Mouse (Mus musculus) cerebral cortex, adult 2 months (tissue): Measurements from ENCODE around the gene Il1r2.

Source experiments
- WGBS: fragments of 180-500 bp; shearing (Covaris S2); methylation state at CpG from one replicate; pipeline ENCODE4 v1.1.7; 2018; 5-methylcytosine and 5-hydroxymethylcytosine counted together

The Il1r2 gene

GRCm38 (mm10) chr1:40129321-40129720 lies 55.4 kb downstream of the Il1r2 start:
- 81% methylated on average over 2 of the region's 2 CpGs for WGBS

- WGBS: 41% methylated on average over 1 of the region's 1 CpGs
Observed at GRCm38 (mm10) chr1:40131631-40132030, 57.8 kb downstream of the Il1r2 start.

GRCm38 (mm10) chr1:40132721-40133120 lies 58.8 kb downstream of the Il1r2 start:
- WGBS: 89% methylated on average over 4 of the region's 4 CpGs

- 85% methylated on average over 3 of the region's 3 CpGs for whole genome bisulfite sequencing
Observed at GRCm38 (mm10) chr1:40133567-40133966, 59.7 kb downstream of the Il1r2 start.

GRCm38 (mm10) chr1:40139798-40140532 lies 66.1 kb downstream of the Il1r2 start:
- WGBS: 28% methylated on average over 14 of the region's 14 CpGs

- WGBS: 84% methylated on average over 6 of the region's 6 CpGs
Observed at GRCm38 (mm10) chr1:40156096-40156495, 82.2 kb downstream of the Il1r2 start.

- 80% methylated on average over 4 of the region's 4 CpGs for WGBS
Observed at GRCm38 (mm10) chr1:40163329-40163917, 89.5 kb downstream of the Il1r2 start.

GRCm38 (mm10) chr1:40164331-40164730 lies 90.5 kb downstream of the Il1r2 start:
- WGBS: 94% methylated on average over 4 of the region's 4 CpGs

- WGBS: 93% methylated on average over 8 of the region's 8 CpGs
Observed at GRCm38 (mm10) chr1:40167585-40167984, 93.7 kb downstream of the Il1r2 start.

GRCm38 (mm10) chr1:40171878-40172277 lies 98.0 kb downstream of the Il1r2 start:
- WGBS: 33% methylated on average over 5 of the region's 5 CpGs

- WGBS: 77% methylated on average over 3 of the region's 3 CpGs
Observed at GRCm38 (mm10) chr1:40174146-40174545, 100.3 kb downstream of the Il1r2 start.
